Mouse (Mus musculus) left cerebral cortex, adult 2 months (tissue): ENCODE measurements around the gene Hdac4. TPM values are rescaled to one million over a fixed set of nuclear protein-coding genes. Genes with fewer than 3 reads are reported as not detected.

ENCODE experiments used
- DNase-seq, 2 experiments: peaks; one replicate each; pipeline ENCODE4 v3.0.0; 2021 to 2022; ENCODE audit warnings: low spot score in 2 of 2, mixed read lengths in 1 of 2; ENCODE audit errors: extremely low spot score in 1 of 2
- H3K27ac ChIP-seq: fragments of 200-600 bp; 2 replicates; pipeline ENCODE4 v1.8.1; 2022
- H3K4me3 ChIP-seq: fragments of 200-600 bp; 2 replicates; pipeline ENCODE4 v1.8.1; 2022
- CTCF ChIP-seq: fragments of 200-600 bp; IDR thresholded peaks from 2 replicates; pipeline ENCODE4 v1.8.1; 2022; ENCODE audit warnings: antibody characterized with exemption, mild to moderate bottlenecking, moderate library complexity
- intact Hi-C: fragments of 180-260 bp; cut with DNase I; formaldehyde crosslinking; loops from one replicate; pipeline ENCODE4 v1.15.1; 2025
- total RNA-seq, 2 experiments: library from RNA; stranded (reverse); gene quantifications; 2 replicates each; pipeline ENCODE4 v1.2.3; 2021

The Hdac4 gene
- total RNA-seq, 2 experiments from 2014 or later = 121 to 123 TPM

DNA sequence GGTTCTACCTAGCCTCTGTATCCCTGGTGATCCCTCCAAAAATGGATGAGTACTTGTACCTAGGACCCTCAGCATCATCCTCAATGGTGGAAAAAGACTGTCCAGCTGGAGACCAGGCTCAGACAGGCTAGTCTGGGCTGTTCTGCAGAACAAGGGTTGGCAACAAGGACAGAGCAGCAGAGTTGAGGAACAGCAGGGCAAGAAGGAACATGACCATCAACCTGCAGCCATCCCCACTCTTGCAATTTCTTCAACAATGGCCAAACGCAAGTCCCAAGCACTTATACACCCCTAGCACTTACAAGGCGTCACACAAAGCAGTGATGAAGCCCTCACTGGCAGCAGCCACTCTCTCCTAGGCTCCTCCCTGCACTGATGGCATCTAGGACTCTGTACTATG, 108.2 kb downstream of the Hdac4 start:
- no peak for DNase-seq
- no peak for TF ChIP-seq CTCF
- no peak overlapping the region for H3K27ac ChIP-seq
- intact Hi-C loops = no loop called here
- no peak overlapping the region for H3K4me3 ChIP-seq

DNA sequence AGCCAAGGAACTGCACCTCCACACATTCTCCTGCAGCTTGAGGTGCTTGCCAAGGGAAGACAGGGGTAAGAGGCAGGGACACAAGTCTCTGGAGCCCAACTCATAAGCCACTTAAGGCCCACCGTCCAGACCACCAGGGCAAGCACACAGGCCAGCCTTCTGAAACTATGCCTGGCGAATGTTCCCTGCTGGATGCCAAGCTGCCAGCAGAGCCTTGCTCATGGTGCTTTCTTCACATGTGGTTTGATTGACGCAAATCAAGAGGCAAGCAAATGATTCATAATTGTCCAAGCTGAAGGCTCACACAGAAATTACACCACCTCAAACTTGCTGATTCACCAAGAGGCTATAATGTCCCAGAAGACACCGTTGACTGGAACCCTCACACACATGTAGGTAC, 108.7 kb downstream of the Hdac4 start:
- DNase-seq = no peak
- TF ChIP-seq CTCF = no peak
- intact Hi-C loops = no loop called here
- Histone ChIP-seq H3K27ac (no peak overlapping the region), H3K4me3 (no peak overlapping the region)

DNA sequence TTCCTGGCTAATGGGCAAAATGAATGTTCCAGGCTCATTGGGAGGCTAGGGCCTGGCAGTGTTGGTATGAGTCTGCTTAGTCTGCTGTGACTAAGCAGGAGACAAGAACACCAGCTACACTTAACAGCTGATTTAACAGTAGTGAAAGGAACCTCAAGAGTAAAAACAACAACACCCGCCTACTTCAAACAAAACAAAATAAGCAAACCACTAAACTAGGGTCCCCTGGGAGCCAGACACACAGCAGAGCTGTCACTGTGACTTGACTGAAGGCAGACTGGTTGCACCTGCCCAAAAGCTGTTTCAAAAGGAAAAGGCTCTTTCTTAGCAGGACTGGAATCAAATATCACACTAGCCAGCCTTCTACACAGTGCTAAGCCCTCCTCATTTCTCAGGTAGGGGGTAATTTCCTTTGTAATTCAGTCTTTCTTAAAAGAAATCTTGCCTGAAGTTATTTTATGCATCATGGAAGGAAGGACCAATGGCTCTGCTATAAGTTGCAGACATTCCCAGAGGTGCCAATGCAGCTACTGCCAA, 109.2 kb downstream of the Hdac4 start:
- intact Hi-C loops = no loop called here
- Histone ChIP-seq H3K27ac (no peak overlapping the region), H3K4me3 (no peak overlapping the region)
- no peak for TF ChIP-seq CTCF
- no peak for DNase-seq

DNA sequence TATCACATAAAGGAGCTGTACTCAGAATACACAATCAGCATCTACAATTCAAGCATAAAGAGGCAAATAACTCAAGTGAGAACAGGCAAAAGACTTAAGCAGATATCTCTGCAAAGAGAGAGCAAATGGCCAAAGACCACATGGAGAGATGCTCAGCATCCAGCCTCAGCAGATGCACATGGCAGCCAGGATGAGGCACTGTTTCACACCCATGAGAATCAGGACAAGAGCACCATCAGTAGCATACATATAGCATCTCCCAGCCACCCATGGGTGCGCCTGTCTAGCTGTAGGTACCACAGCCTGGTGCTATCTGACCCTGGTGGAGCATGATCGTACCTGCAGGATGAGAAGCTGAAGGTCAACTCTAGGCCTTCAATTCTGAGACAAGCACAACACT, 110.8 kb downstream of the Hdac4 start:
- no peak for DNase-seq
- TF ChIP-seq CTCF = no peak; the same call in 1 of the 2 replicates
- H3K4me3 ChIP-seq = no peak overlapping the region
- no peak overlapping the region for H3K27ac ChIP-seq
- intact Hi-C loops = no loop called here

DNA sequence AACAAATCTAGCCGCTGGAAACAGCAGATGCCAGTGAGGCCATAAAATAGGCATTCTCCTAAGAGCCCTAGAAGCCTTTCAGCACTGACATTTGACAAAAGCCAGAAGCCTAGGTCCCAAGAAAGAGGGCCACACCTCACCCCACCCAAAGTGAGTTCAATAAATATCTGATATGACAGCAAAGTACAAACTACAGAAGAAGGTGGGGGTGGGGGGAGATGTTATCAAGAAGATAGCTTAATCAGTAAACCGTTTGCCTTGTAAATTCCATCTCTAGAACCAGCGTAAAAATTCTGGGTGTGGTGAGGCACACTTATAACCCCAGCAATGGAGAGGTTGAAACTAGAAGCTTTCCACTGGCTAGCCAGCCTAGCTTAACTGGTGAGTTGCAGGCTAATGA, 111.5 kb downstream of the Hdac4 start:
- Histone ChIP-seq H3K27ac (no peak overlapping the region), H3K4me3 (no peak overlapping the region)
- TF ChIP-seq CTCF = no peak
- DNase-seq = no peak
- intact Hi-C loops = no loop called here

DNA sequence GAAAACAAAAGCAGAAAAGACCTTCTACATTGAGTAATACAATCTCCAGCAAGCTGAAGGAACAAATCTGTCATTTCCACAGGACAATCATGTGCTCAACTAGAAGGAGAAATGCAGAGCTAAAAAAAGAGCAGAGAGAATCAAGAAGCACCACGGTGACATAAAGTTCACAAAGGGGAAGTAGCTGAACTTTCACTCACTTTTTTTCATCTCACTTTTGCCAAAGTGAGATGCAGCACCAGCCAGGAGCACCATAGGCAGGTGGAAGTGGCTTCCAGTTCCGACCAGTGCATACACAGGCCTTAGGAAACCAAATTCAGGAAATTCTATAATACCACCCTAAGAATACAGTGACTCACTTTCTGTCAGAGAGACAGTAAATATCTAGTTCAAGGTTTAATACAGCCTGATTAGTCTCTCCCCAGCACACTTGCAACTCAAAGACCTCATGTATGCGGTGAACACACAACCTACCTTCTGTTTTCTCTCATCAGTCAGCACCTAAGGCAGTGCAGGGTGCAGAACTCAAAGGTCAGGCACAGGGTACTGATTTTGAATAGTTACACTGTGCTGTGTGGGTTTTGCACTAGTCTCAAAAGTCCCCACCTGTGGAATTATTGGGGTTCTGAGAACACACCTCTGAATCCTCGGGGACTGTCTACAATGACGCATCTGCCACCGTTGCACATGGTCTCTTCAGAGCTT, 112.5 kb downstream of the Hdac4 start:
- no peak overlapping the region for H3K27ac ChIP-seq
- intact Hi-C loops = no loop called here
- no peak for TF ChIP-seq CTCF
- H3K4me3 ChIP-seq = no peak overlapping the region
- DNase-seq = no peak

DNA sequence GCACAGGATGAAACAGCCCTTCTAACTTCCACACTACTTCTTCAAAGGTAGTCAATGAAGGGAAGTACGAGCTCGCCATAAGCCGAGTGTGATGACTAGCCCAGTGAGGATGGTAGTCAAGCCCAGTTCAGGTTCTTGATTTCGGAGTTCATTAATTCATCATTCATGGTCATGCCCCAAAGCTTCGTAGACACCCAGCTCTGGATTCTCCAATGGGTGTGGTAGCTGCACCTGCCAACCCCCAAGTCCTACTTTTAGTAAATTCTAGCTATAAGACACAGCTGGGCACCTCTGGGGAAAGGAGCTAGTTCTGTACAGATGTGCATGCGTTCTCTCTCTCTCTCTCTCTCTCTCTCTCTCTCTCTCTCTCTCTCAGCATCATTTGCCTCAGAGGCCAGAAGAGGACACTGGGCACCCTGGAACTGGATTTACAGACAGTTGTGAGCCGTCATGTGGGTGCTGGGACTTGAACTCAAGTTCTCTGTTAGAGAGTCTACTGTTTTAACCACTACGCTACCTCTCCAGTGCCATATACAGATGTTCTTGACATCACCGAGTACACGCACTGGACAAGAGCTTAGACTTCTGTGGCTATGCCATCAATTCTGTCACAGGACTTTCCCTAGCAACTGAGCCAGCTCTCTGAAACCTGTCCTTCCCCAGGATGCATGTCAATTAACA, 113.2 kb downstream of the Hdac4 start:
- Histone ChIP-seq H3K4me3 (no peak overlapping the region), H3K27ac (no peak overlapping the region)
- TF ChIP-seq CTCF = no peak
- DNase-seq = no peak
- intact Hi-C loops = no loop called here

DNA sequence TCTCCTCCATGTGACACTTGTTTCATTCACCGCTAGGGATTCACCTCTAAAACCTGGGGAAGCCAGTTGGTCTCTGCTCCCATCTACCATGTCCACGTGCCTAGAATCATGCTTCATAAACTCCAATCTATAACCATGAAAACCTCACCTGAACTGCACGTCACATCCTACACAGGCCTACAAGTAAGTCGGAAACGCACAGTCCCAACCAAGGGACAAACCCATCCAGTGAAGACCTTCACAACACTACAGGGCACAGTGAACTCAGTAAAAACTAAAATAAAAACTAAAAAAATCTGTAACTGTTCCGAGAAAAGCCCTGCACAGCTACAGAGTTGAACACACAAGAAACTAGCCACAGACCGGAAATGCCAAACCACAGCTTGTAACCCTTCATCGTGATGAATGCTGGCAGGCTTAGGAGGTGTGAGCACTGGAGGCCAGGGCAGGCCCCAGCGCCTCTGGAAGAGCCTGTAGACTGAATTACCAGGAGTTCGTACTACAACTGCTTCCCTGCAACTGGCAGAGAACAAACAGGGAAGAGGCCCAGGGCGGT, 115.4 kb downstream of the Hdac4 start:
- no peak for DNase-seq
- intact Hi-C loops = no loop called here
- TF ChIP-seq CTCF = no peak
- Histone ChIP-seq H3K4me3 (no peak overlapping the region), H3K27ac (no peak overlapping the region)

DNA sequence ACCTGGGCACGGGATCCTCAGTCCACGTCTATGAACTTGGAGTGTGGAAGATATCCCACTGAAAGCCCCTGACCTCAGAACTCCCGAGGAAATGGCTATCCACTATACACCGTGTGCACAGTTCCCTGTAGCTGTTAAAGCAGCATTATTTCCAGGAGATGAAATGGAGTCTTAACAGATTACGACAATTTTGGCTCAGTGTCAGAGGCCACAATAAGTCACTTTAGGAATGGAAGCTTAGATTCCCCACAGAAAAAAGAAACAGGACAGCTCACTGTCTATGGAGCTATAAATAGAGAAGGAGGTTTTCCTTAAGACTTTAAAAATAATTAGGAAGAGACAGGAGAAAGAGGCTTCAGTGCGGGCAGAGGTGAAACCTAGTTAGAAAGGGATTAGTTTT, 120.2 kb downstream of the Hdac4 start:
- TF ChIP-seq CTCF = no peak
- no peak overlapping the region for H3K4me3 ChIP-seq
- H3K27ac ChIP-seq = no peak overlapping the region
- intact Hi-C loops = no loop called here
- DNase-seq = no peak

DNA sequence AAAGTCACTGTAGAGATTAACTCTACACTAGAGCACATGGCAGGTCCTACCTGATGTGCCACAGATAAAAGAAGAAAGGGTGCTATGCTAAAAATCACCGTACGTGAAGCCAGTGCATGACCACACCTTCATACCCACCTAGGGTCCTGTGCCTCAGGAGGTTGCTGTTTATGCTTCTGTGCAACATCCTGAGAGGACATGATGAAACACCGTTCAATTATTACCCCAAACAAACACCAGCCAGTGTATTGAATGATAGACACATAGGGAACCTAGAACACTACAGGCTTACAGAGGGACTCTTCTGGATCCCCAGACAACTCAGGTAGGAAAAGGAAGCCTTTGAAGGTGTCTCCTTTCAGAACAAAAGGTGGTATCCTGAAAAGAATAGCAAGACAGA, 120.8 kb downstream of the Hdac4 start:
- Histone ChIP-seq H3K27ac (no peak overlapping the region), H3K4me3 (no peak overlapping the region)
- DNase-seq = no peak
- TF ChIP-seq CTCF = no peak
- intact Hi-C loops = no loop called here

DNA sequence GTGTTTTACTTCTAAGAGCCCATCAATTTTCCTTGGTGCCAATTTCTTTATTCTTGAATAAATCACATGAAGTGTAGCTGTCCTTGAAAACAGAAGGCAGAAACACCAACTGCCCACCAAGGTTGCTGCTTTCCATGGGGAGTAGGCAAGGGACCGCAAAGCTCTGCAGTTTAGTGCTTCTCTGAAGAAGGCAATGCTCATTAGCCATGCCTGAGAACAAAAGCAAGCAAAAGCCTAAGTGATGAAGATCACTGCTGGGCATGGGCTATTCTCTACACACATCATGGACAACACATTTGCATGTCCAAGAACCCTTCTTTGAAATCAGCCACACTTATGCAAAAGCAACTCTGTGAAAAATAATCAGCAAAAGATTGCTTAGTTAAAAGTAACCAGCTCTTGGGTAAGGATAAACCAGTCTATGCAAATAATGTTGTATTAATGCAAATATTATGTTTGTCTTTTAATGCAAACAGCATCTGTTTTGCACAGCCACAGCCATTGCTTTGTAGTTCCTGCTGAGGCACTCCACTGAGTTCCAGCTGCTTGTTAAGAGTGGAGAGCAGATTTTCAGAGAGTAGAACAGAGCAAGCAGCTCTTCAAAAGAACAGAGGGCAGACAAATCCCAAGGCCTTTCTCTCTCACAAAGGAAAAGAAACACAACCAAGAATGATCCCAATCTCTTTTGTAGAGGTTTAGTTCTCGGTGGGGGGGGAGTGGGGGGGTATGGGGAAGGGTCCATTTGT, 125.4 kb downstream of the Hdac4 start:
- intact Hi-C loops = no loop called here

DNA sequence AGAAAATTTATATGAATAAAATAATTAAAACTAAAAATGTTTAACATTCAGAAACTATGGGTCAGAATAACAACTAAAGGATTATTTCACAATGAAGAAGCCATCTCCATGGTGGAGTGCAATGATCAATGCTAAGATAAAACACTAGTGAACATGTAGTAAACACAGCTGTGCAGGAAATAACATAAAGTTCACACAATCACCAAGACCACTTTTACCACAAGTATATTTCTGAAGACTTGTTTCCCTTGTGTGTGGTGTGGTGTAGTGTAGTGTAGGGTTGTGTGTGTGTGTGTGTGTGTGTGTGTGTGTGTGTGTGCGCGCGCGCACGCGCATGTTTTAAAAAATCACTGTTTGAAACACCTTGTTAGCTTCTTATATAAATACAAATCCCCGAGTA, 126.0 kb downstream of the Hdac4 start:
- Histone ChIP-seq H3K27ac (no peak overlapping the region), H3K4me3 (no peak overlapping the region)
- intact Hi-C loops = no loop called here
- DNase-seq = no peak
- no peak for TF ChIP-seq CTCF

More for the DNA sequence above, 125.4 kb downstream of the Hdac4 start:
- no peak for TF ChIP-seq CTCF
- no peak for DNase-seq
- Histone ChIP-seq H3K4me3 (no peak overlapping the region), H3K27ac (no peak overlapping the region)
